Mouse (Mus musculus): Measurements from ENCODE around the gene Gm28048.

The Gm28048 gene

DNA sequence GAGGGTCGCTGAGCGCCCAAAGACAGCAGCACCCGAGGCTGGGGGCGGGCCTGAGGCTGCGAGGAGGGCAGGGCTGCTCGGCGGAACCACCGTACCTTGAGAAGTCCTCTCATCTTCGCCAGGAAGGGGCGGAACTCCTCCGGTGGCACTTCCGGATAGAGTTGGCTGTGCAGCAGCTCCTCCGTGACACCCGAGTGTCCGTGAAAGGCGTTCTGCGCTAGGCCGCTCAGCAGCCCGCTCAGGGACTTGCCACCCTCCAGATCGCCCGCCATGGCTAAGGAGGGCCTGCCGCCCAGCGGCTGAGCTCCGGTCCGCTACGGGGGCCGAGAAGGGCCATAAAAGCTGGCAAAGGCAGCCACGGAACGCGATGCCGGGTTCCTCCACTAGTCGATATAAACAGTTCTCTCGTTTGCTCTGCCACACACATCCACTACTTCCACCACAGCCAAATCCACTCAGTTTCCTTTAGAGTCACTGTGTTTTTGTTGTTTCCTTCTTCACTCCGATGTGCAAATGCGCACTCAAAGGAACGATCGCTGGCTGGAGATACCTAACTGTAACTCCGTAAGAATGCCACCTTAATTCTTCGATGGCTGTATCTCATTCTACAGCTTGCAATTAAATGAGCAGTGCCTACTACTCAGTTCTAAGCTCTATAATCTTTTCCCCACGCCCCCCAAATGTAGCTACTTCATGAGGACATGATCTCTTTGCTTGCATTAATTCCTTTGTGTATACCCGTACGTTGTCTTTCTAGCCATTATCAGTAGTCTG is at the start of gene Gm28048, which contains the start of gene Commd1:
Gm28048 (minus strand) TSS at position 107 of the 774 bp plus-strand sequence.
Commd1 (minus strand) TSS at position 399 of the 774 bp plus-strand sequence.
- peak; percentile 99 for DNase-seq

DNA sequence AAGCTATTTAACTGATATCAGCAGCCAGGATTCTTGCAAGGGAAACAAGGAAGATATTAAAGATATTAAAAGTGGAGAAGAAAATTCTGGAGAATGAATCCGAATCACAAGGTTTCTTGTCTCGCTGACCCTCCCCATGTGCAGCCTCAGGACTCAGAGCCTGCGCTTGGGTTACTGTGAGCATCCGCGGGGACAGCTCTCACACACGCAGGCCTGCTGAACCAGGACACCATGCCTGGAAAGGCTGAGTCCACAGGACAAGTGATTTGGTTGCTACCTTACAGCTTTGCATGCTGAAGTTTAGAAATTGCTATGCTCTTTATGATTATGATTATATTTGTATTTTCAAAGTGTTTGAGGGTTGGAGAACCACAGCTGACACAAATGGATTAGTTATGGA is 47.5 kb upstream of the Gm28048 start:
- no peak for DNase-seq

DNA sequence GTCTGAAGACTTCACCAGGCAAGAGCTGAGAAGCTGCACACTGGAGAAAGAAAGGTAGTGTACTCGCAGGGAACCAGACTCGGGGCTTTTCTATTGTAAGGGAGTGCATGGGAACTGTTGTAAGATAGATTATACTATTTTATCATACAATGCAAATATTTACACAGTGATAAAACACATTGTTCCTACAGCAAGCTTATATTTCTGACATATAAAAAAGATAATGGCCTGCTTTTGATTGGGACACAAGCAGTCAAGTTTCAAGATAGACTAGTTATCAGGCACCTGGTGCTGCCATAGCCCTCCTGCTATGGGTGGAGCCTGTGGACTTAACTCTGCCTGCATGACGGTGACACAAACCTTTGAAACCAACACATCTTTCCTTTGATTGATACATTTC is 47.1 kb upstream of the Gm28048 start:
- DNase-seq: no peak

DNA sequence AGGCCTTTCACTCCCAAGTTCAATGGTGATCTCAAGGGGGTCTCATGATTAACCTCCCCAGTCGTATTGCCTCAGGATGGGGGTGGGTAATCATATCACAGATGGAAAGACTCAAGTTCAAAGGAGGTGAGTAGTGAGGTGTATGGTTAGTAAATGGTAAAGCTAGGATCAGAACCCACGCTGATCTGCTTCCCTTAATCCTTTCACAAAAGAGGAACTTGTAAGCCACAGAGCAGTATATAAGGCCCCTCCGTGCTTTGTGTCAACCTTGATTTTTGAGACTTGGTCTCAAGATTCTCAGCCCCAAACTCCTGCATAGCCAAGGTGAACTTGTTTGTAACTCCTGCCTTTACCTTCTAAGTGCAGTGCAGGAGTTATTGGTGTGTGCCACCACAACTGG is 42.3 kb upstream of the Gm28048 start:
- DNase-seq: no peak

DNA sequence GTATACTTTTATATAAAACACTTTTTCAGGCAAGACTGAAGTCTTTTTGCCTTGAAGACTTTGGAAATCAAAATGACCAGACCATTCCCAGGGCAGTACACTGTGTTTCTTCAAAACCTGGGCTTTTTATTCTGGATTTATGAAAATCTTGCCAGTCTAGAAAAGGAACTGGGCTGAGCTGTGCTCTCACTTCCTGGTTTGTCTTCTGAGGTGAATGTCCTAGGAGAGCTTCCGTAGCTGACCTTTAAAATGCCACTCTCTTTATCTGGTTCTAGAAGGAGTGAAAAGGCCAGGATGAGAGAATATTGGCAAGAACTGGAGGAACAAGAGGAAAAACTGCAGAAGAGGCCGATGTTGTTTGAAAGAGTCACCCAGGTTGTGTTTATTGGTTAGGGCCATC is 41.3 kb upstream of the Gm28048 start:
- DNase-seq: no peak

DNA sequence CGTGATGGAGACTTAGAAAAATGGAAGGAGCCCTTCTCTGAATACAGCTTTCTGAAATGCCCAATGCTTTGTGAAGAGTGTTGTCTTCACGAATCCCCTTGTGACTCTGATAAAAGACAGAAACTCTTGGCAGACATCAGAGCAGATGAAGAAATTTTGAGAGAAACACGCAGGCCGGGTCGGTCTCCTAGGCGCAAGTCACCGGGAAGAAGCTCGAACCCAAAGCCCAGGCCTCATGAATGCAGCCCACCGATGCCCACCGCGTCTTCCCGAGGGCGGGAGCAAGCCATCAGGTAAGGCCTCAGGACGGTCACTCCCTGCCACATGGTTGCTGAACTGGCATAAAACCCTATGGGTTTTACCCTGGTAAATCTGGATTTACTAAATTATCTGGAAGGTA is 39.0 kb upstream of the Gm28048 start:
- peak; percentile 90 for DNase-seq

DNA sequence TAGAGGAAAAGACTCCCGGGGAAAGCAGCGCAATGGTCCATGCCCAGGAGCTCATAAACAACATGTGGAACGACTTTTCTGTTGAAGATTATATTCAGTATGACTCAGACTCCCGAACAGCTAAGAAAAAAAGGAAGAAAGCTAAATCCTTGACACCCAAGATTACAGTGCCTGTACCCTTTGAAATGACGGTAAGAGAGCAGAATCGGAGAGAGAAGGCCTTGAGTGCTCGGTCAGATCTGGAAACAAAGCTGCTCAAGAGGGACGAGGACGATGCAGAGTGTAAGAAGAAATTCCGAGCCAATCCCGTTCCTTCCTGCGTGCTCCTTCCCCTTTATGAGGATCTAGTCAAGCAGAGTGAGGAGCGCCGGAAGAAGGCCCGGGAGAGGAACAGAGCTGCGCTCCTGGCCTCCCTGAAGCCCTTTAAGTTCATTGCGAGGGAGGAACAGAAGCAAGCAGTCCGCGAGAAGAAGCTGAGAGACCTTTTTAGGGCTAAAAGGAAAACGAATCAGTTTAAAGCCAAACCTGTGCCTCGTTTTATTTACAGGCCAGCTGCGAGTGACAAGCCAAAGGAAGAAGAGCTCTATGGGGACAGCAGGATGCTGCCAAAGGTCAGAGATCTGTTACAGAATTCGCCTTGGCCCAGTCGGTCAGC is 38.4 kb upstream of the Gm28048 start:
- peak; percentile 90 for DNase-seq

DNA sequence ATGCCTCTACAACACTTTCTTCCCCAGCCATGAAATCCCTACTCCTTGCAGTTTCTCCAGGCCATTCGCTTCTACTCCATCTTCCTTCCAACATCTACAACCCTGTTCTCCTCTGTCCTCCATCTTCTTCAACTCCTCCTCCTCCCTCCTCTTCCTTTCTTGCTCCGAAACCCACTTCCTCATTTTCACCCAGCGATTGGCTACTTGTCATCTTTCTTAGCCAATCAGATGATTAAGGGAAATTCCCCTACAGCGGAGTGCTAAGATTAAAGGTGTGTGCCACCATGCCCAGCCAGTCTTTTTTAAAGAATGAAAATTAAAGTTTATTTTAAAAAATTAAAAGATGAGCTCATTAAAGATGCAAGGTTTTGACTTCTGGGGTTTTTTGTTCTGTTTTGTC is 36.1 kb upstream of the Gm28048 start:
- no peak for DNase-seq

DNA sequence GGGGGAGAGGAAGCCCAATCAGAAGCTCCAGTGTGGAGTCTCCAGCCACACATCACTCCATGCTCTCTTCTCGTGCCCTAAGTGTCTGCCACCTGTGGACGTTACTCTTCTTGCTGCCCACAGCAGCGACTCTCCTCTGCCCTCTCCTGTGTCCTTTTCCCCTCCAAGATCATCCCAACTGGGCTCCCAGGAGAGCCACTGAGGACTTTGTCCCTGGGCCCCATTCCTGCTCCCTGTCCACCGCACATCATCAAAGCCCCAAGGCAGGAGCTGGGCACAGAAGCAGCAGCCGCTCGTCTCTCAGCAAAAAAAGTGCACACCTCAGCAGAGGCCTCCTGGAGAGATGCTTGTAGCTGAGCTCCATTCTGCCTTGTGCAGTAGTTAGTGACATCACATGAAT is 33.1 kb upstream of the Gm28048 start:
- peak; percentile 76 for DNase-seq

DNA sequence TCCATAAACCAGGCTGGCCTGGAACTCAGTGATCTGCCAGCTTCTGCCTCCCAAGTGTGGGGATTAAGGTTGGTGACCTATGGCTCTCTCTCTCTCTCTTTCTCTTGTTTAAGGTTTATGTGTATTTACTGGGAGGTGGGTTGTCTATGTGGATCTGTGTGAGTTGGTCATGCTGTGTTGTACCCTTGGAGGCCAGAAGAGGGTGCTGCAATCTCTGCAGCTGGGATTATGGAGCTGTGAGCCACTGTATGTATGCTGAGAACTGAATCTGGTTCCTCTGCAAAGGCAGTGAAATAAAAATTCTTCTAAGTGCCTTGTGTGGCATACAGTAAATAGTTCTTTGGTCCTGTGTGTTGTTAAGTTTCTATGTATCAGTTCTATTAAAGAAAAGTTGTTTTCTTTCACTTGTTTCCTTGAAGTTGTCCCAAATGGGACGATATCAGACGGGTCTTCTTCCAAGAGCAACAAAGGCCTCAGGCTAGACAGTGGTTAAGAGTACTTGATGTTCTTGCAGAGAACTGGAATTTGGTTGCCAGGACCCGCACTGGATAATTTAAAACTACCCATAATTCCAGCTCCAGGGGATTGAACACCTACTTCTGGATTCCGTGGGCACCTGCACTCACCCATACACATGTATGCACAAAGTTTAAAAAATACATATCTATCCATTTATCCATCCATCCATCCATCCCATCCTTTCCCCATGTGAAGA is 31.8 kb upstream of the Gm28048 start:
- peak; percentile 66 for DNase-seq

DNA sequence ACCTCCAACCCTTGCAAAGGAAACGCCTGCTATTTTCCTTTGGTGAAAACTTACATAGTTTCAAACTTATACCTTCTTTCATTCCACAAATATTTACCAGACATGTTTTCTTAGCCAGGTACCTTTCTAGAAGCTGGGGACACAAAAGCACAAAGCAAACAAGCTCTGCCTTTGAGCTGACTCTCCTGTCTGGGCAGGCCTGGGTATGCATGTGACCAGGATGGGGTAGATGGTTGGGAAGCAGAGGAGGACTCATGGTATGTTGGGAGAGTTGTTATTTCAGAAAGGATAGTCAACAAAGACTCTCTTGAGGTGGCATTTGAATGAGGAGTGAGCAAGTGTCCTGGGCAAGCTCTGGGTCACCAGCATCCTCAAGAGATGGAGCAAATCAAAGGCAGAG is 31.2 kb upstream of the Gm28048 start:
- peak; percentile 53 for DNase-seq

DNA sequence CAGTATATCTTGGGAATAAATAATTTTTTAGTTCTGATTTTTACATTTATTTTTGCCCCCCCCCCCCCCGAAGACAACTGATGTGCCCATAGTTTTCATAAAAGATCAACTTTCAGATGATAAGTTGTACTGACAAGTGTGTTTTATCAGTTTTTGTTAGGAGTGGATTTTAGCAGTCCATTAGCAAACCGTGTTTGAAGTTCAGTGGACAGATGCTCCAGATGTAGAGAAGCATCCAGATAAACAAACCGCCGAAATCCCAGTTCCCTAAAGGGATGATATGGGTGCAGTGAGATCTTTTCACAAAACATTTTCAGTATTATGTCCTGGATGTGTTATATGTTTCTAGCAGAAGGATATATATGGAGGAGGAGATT is 26.9 kb upstream of the Gm28048 start:
- peak; percentile 50 for DNase-seq

DNA sequence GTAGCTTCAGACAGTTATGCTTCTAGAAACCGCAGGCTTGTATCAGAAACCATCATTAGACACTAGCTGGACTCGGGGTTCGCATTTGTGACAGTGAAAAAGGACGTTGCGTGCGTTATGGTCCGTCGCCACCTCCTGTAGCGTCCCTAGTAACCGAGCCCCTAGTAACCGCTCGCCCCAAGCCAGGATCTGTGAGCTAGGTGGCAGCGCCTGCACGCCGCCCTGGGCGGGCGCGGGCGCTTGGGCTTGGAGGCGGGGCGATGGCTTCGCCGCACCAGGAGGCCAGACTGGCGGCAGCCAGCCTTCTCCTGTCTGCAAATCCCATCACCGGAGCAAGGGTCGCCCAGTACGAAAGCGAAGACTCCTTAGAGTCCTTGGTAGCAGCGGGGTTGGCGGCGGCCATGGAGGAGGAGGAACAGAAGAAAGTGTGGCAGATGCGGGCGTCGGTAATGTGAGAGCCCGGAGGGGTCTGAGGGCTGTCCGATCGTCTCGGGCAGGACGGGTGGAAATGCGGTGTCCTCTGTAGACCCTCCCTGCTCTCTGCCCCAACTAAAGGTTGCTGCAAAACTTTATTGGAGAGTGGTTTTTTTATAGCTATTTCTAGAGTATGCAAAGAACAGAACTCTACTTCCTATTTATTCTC is 26.4 kb upstream of the Gm28048 start:
- peak; percentile 99 for DNase-seq

DNA sequence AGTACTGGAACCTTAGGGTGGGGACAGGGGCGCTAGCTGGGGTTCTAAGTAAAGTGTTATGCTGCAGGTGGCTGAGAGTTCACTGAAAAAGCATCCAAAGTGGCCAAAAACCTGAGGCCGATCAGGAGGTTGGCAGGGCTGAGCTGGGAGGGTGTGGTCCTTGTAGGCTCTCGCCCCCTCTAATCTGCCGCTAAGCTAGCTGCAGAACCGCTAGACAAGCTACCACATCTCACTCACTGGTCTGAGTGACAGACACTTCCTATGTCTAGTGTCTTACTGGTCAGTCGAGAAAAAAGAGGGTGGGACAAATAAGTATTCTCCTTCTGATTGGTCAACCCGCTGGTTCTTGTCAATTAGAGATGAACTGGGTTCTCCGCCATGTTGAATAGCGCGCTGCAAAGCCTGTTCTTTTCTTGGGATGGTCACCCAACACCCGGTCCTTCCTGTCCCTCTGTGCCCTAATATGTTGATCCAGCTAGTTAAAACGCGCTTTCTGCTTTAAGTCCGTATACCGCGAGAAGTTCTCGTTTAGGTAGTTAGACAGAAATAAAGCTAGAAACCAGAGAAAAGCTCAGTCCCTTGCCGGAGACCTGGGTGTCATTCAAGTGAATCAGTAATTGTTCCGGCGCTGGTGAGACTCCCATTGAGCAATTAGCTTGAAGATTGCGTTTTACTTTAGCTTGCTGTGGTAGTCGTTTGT is 25.7 kb upstream of the Gm28048 start, which contains the start of gene Fam161a:
Fam161a (plus strand) TSS at position 51 of the 700 bp plus-strand sequence.
- DNase-seq: peak; percentile 99

DNA sequence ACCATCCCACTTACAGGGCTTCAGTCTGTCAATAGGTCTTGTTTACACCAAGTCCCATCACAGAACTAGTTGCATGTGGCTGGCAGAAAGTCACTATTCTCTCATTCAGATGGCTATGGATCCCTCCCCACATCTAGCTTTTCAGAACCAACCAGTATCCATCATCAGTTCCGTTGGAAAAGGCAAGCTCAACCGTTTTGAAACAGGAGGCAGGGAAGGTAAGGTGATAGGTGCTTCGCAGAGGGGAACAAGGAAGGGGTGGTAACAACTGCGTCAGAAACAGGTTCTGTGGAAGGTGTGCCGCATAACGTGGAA is 25.2 kb upstream of the Gm28048 start:
- DNase-seq: no peak

DNA sequence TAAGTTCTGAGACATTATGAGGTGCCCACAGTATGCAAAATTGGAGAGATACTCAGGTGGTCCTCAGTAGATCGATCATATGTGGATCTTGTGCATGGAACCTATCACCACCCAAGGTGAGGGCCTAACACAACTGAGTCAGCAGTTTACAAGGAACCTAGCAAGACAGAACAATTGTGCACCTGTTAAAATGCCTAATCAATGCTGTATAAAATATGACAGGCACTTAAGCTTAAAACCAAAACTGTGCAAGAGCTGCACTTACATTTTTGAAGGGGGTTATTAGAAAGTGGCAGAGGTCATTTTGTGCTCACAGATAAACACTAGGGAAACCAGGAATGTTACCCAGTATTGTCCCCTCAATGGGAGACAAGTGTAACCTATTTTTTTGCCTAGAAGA is 23.4 kb upstream of the Gm28048 start:
- peak; percentile 42 for DNase-seq

DNA sequence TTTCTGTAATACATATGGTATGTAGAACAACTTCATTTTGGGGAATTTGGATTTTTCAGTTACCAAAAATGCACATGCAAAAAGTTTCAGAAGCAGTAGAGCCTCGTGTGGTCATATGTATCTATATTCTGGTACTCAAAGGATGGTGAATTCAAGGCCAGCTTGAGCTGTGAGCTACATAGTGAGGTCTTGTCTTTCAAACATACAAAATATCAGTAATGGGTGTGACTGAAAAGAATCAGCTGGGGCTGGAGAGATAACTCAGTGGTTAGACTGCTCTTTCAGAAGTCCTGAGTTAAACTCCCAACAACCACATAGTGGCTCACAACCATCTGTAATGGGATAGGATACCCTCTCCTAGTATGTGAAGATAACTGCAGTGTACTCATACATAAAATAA is 16.4 kb upstream of the Gm28048 start:
- no peak for DNase-seq

DNA sequence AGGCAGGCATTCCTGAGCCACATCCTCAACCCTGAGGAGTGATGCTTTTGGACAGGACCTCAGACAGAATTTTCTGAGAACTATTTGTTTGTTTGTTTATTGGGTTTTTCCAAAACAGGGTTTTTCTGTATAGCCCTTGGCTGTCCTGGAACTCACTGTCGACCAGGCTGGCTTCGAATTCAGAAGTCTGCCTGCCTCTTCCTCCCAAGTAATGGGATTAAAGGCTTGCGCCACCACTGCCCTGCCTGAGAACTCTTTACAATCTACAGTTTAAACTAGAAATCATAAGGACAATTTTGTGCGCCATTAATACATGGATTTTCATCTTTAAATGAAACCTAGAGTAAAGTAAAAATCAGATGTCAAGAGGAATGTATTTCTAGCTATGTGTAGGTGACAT is 13.6 kb upstream of the Gm28048 start:
- peak; percentile 55 for DNase-seq

DNA sequence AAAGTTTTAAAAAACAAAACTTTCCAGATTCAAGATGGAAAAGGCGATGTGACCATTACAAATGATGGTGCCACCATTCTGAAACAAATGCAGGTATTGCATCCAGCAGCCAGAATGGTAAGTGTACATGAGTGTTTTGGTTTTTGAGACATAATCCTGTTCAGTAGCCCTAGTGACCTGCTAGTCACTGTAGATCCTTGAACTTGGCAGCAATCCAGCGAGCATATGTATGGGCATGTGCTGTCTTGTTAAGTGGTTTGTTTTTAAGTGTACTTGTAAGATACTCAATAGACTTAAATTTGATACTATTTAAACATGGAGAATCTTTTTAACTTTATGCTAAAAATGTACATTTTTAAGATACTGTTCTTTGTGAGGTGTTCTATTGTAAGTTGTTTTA is 12.4 kb upstream of the Gm28048 start:
- peak; percentile 81 for DNase-seq

DNA sequence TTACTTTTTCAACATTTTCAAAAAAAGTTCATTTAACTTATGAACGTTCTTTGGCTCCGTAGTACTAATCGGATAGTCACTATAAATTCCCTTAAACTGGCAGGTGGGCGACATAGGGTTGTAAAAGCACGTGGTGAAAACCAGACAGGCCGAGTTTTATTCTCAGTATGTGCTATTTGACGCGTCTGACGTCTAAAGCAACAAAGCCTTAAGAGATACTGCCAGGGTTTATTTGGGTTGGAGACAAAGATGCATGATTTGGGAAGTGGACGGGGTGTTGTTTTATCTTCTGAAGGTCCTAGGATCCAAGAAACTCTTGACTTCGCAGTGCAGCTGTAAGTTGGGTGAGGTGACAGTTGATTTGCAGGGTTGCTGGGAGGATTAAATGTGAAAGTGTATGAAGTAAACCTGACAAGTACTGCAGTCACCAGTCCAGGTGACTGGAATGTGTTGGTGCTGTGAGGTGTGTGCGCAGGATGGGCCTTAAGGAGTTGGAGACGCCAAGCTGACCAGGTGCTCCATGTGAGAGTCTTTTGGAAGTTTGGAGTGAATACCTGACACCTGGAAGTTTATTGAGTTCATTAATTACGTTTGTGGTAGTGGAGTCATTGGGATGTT is 9.4 kb upstream of the Gm28048 start:
- peak; percentile 76 for DNase-seq

DNA sequence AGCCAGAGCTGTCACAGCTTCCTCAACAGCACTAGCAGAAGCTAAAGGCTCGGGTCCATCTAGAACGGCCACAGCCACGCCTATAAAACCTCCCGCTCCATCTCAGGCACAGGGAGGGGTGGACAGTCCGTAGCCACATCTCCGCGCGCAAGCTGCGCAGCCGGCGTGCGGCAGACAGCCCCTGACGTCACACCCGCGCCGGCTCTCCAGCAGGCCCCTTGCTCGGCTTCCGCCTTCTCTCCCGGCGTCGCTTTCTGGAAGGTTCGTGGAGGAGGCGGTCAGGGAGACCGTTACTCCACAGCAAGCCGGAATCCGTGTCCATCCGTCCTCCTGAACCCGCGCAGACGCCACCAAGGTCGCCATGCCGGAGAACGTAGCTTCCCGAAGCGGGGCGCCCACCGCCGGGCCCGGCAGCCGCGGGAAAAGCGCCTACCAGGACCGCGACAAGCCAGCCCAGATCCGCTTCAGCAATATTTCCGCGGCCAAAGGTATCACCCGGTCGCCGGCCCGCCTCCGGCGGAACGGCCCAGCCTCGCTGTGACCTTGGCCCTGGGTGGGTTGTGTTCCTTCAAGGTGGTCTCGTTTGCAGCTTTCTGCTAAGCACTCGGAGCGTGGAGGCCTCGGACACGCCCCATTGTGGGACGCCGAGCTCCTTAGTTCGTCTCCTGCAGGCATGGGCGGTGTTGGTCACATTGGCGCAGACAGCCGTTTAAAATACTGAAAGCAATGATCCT is 8.7 kb upstream of the Gm28048 start, which contains the start of gene Cct4:
Cct4 (plus strand) TSS at position 127 of the 734 bp plus-strand sequence.
- peak; percentile 99 for DNase-seq
